Mouse (Mus musculus) c-Kit-negative CD71-positive TER-119-positive erythroid progenitor cells, embryonic 14.5 days (primary cell): Measurements from ENCODE around the gene Vegfc.

Experiments used
- DNase-seq: peaks from one replicate; pipeline ENCODE4 v3.0.0-alpha.2; 2013; ENCODE audit warnings: low read depth, low spot score

Vegfc gene

DNA sequence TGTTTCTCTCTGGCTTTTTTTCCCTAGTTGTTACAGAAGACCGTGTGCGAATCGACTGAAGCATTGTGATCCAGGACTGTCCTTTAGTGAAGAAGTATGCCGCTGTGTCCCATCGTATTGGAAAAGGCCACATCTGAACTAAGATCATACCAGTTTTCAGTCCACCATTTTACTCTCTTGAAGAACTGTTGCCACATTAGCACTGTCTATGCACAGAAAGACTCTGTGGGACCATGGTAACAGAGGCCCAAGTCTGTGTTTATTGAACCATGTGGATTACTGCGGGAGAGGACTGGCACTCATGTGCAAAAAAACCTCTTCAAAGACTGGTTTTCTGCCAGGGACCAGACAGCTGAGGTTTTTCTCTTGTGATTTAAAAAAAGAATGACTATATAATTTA lies 108.5 kb downstream of the Vegfc start:
- no peak for DNase-seq

DNA sequence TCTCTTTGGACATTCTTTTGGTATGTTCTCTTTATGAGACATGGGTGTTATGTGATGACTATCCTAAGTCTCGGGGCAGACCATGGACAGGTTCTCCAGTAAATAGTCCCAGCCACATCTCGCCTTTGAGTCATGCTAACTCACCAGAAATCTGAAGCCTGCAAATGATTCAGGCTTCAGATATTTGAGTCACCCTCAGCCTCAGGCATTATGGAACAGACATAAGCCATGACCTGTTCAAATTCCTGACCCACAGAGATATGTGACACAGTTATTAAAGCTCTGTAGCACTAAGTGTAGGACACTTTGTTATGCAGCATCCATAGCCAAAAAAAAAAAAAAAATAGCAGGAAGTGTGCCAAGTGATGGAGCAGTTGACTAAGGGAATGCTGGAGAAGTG lies 138.8 kb downstream of the Vegfc start:
- no peak for DNase-seq

DNA sequence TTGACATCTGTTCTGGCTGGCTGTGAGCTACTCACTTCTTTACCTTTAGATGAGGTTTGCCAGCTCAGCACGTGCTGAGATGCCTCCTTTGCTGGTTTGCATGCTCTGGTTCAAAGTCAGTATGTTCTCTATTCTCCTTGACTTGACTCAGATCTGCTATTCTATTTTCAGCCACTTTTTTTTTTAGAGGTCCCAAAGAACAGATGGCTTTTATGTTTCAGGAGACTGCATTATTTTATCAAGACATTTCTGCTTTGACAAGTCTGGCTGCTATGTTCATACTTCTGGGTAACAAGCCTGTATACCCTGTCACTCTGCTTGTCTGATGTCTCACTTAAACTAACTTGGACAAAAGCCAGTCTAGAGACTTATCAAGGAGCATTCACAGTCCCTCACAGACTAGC lies 151.4 kb downstream of the Vegfc start:
- DNase-seq = no peak

DNA sequence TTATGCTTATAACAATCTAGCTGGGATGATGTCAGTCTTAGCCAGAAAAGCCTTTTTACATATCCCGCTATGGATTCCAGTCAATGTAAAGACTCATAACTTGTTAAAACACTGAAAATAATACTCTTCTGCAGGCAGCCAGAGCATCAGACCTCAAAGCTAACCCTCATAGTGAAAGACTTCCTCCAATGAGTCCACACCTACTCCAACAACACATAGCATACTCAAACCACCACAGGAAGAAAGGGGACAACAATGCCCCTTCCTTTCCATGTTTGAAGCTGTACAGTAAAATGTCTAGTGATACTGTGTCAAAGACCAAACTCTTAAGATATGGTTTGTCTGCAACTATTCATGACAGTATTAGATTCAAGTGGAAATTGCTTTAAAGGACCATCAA lies 153.2 kb downstream of the Vegfc start:
- no peak for DNase-seq

DNA sequence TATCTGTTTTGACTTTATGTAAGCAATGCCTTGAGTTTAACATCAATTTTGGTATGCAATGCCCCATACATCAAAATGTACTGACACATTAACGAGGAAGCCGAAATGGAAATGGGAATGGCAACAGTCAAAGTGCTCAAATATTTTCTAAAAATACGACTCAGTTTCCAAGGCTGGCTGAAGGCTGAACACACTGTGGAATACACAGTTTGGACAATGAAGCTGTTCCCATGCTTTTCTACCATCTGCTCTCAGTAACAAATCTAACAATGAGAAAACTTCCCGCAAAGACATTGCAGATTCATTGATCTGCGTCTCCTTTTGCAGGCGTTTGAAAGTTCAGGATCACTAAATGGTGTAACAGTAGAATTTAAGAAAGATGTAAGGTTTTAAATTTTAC lies 155.9 kb downstream of the Vegfc start:
- no peak for DNase-seq
